Mouse (Mus musculus): ENCODE data around the gene D630045J12Rik.

DNA sequence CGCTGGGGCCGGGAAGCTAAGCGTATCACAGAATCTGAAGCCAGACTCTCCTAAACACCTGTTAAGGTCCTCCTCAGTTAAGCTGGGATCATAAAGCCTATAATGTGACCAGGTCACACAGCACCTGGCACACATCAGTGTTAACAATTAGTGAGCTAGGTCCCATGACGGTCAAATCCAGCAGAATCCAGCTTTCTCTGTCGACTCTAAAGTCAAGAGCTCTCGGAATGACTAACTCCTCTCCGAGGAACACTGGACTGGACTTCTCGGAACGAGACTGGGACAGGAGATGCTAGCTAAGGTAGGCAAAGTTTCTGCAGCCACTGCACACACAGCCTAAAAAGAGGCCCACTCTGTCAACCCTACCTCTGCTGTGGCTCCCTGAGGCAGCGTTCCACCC lies 1.7 kb downstream of the D630045J12Rik start:
- TF ChIP-seq MAFK (IDR thresholded peaks at IDR 0.05; ENCODE audit: insufficient read depth, low read depth, low read length) (no peak), CHD2 (IDR thresholded peaks at IDR 0.05; ENCODE audit: low read depth, low read length) (no peak)

Data from ES-E14 (cell line).